Mouse (Mus musculus) heart, adult 2 months (tissue): ENCODE measurements around the gene Olfr105-ps. TPM values are rescaled to one million over a fixed set of nuclear protein-coding genes. Genes with fewer than 3 reads are reported as not detected.

ENCODE experiments used
- DNase-seq, 2 experiments: peaks; one replicate each; pipeline ENCODE4 v3.0.0; 2021
- H3K27ac ChIP-seq: fragments of 200-600 bp; 2 replicates; pipeline ENCODE4 v1.8.1; 2022
- H3K27me3 ChIP-seq: fragments of 200-500 bp; 2 replicates; pipeline ENCODE4 v1.6.1; 2012; ENCODE audit warnings: mild to moderate bottlenecking, low read length, inconsistent platforms, mixed read lengths; ENCODE audit not compliant: control insufficient read depth, insufficient read depth
- H3K36me3 ChIP-seq: fragments of 200-500 bp; 2 replicates; pipeline ENCODE4 v1.6.1; 2012; ENCODE audit warnings: low read length, inconsistent platforms; ENCODE audit not compliant: control insufficient read depth, insufficient read depth
- H3K4me1 ChIP-seq: fragments of 200-500 bp; 2 replicates; pipeline ENCODE4 v1.6.1; 2011; ENCODE audit warnings: low read length; ENCODE audit not compliant: control insufficient read depth, insufficient read depth
- H3K4me3 ChIP-seq: fragments of 200-600 bp; 2 replicates; pipeline ENCODE4 v1.8.1; 2022
- H3K79me2 ChIP-seq: fragments of 200-500 bp; replicated peaks from 2 replicates; pipeline ENCODE4 v1.6.1; 2012; ENCODE audit warnings: mild to moderate bottlenecking, inconsistent platforms, low read length, moderate library complexity, mixed read lengths; ENCODE audit not compliant: control insufficient read depth, insufficient read depth
- H3K9ac ChIP-seq: fragments of 200-500 bp; 2 replicates; pipeline ENCODE4 v1.6.1; 2012; ENCODE audit warnings: low read depth, mild to moderate bottlenecking, control low read depth, inconsistent platforms, low read length, mixed read lengths
- CTCF ChIP-seq: fragments of 200-600 bp; IDR thresholded peaks from 2 replicates; pipeline ENCODE4 v1.8.1; 2022; ENCODE audit warnings: antibody characterized with exemption, mild to moderate bottlenecking, moderate library complexity
- EP300 ChIP-seq: fragments of 200-500 bp; IDR thresholded peaks from 2 replicates; pipeline ENCODE4 v1.6.1; 2011; ENCODE audit warnings: low read depth, low read length, control low read depth; ENCODE audit not compliant: insufficient read depth
- POLR2A ChIP-seq: fragments of 200-500 bp; IDR thresholded peaks from 2 replicates; pipeline ENCODE4 v1.6.1; 2011; ENCODE audit warnings: mild to moderate bottlenecking, low read depth, low read length, control low read depth; ENCODE audit not compliant: insufficient read depth
- WGBS: fragments of 180-500 bp; shearing (Covaris S2); methylation state at CpG from one replicate; pipeline ENCODE4 v1.1.7; 2018; 5-methylcytosine and 5-hydroxymethylcytosine counted together
- intact Hi-C: fragments of 180-260 bp; cut with DNase I; formaldehyde crosslinking; loops from one replicate; pipeline ENCODE4 v1.15.1; 2025
- long read RNA-seq: library from polyadenylated mRNA; stranded (forward); transcript quantifications from one replicate; pipeline ENCODE4 v2.0.0, GENCODE M21; 2021
- polyA plus RNA-seq: library from polyadenylated mRNA; depleted of rRNA; stranded (reverse); fragments of >200 nt; gene quantifications from 2 replicates; pipeline ENCODE4 v1.2.3, GENCODE M21; 2012; rRNA removed
- total RNA-seq, 2 experiments: library from RNA; stranded (reverse); gene quantifications; 2 replicates each; pipeline ENCODE4 v1.2.3; 2021

Gene Olfr105-ps
- total RNA-seq (not detected), polyA plus RNA-seq (not detected in 2 replicates)
- long read RNA-seq, result 0 reads

- H3K9ac ChIP-seq, result no peak within 1 kb of the TSS
Observed at GRCm38 (mm10) chr17:37378733-37379132, at the start of gene Olfr105-ps. TSS of gene Olfr105-ps (plus strand) at chr17:37379033.

DNA sequence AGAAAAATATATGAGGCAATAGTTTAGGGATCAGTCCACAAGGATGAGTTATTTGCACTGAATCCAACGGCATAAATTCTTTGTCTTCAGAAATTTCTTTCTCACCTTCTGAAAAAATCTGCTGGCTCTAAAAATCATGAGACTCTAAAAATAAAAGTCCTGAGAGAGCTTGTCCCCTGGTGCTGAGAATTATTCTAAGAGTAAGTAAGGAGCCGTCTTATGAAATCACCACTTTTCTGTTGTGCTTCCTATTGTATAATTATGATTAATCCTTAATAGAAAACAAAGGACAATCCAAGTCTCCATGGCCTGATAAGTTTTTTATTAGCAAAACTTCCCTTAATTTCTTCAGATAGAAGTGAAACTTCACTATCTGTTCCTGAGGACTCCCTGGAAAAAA, 39.2 kb upstream of the Olfr105-ps start, which contains the start of gene Olfr103:
Gene Olfr103 (minus strand): TSS at position 101 of the 400 bp plus-strand sequence.
- no peaks in the 10 kb centered on the region for H3K79me2 ChIP-seq
- H3K27ac ChIP-seq, result no peak within 1 kb of the TSS
- TF ChIP-seq CTCF, result no peak
- no peaks in the 10 kb centered on the region for H3K4me1 ChIP-seq
- no peaks in the 10 kb centered on the region for H3K27me3 ChIP-seq
- no peaks in the 10 kb centered on the region for H3K36me3 ChIP-seq
- H3K4me3 ChIP-seq, result no peak within 1 kb of the TSS
- DNase-seq, result no peak
- WGBS, result 83% methylated on average over 2 of the region's 2 CpGs
- intact Hi-C loops, result no loop called here
- no peak within 1 kb of the TSS for H3K9ac ChIP-seq

More at GRCm38 (mm10) chr17:37378733-37379132, at the start of gene Olfr105-ps:
- Histone ChIP-seq H3K27ac (no peak within 1 kb of the TSS), H3K36me3 (no peaks in the 10 kb centered on the region), H3K4me1 (no peaks in the 10 kb centered on the region), H3K27me3 (no peaks in the 10 kb centered on the region), H3K4me3 (no peak within 1 kb of the TSS), H3K79me2 (no peaks in the 10 kb centered on the region)
- TF ChIP-seq POLR2A, result no peak
- no peak for TF ChIP-seq CTCF
- TF ChIP-seq EP300, result no peak
- DNase-seq, result no peak
- intact Hi-C loops, result no loop called here

- H3K4me1 ChIP-seq, result no peaks in the 10 kb centered on the region
- no peaks in the 10 kb centered on the region for H3K27me3 ChIP-seq
- no peak within 1 kb of the TSS for H3K9ac ChIP-seq
- H3K27ac ChIP-seq, result no peak within 1 kb of the TSS
- intact Hi-C loops, result no loop called here
- DNase-seq, result no peak
- no peak within 1 kb of the TSS for H3K4me3 ChIP-seq
- TF ChIP-seq EP300 (no peak), CTCF (no peak), POLR2A (no peak)
- no peaks in the 10 kb centered on the region for H3K36me3 ChIP-seq
- H3K79me2 ChIP-seq, result no peaks in the 10 kb centered on the region
Observed at GRCm38 (mm10) chr17:37359282-37359681, 19.6 kb upstream of the Olfr105-ps start, which contains the start of gene Olfr104-ps. TSS of gene Olfr104-ps (plus strand) at chr17:37359582.

DNA sequence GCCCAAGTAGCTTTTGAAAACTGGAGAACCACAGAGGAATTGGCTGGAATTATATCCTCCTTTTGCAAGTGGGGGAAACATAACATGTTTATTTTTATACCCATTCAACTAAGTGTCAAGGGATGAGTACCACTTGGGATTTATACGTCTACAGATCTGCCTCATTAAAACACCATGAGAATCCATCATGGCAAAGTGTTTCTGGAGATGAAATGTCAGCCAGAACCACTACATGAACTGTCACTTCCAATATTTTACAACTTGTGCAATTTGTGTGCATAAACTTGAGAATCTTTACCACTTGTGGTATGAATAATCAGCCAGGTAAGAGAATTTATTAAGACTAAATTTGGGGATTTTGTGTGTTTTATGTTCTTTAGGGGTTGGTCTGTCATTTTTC, 11.3 kb downstream of the Olfr105-ps start, which contains the start of gene Olfr106-ps:
Gene Olfr106-ps (plus strand): TSS at position 301 of the 400 bp plus-strand sequence.
- Histone ChIP-seq H3K79me2 (no peaks in the 10 kb centered on the region), H3K9ac (no peak within 1 kb of the TSS), H3K27ac (no peak within 1 kb of the TSS), H3K4me3 (no peak within 1 kb of the TSS), H3K4me1 (no peaks in the 10 kb centered on the region), H3K36me3 (no peaks in the 10 kb centered on the region), H3K27me3 (no peaks in the 10 kb centered on the region)
- no peak for TF ChIP-seq CTCF
- TF ChIP-seq POLR2A, result no peak
- TF ChIP-seq EP300, result no peak
- intact Hi-C loops, result no loop called here
- 45% methylated on average over 1 of the region's 1 CpGs for WGBS
- DNase-seq, result no peak

- no peak for DNase-seq
- no peaks in the 10 kb centered on the region for H3K4me1 ChIP-seq
- TF ChIP-seq POLR2A (no peak), CTCF (no peak), EP300 (no peak)
- H3K4me3 ChIP-seq, result no peak within 1 kb of the TSS
- H3K27ac ChIP-seq, result no peak within 1 kb of the TSS
- H3K27me3 ChIP-seq, result 0 out of 2 replicates have a peak, but pooled peaks cover 1% of the 10 kb centered on the region
- H3K9ac ChIP-seq, result no peak within 1 kb of the TSS
- 63% methylated on average over 3 of the region's 3 CpGs for WGBS
- H3K36me3 ChIP-seq, result no peaks in the 10 kb centered on the region
- H3K79me2 ChIP-seq, result no peaks in the 10 kb centered on the region
- intact Hi-C loops, result no loop called here
Observed at GRCm38 (mm10) chr17:37398926-37399325, 20.1 kb downstream of the Olfr105-ps start, which contains the start of gene Olfr107. TSS of gene Olfr107 (plus strand) at chr17:37399226.

DNA sequence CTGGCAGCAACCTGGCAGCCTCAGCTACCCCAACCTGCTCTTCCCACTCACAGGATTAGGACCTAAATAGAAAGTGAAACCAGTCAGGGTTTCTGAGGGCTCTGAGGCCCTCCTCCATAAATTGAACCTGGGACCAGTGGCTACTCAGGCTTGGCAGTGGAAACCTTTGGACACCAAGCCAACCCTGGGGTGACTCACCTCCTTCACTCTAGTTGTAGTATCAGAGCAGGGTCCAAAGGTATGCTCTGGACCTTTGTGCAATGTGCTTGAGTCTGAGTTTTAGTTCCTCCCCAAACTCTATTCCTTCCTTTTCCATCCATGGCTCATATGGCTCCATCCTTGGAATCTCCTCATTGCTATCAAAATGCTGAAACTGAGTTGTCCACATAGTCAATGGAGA, 34.5 kb downstream of the Olfr105-ps start:
- Histone ChIP-seq H3K9ac (no peak overlapping the region), H3K36me3 (no peaks in the 10 kb centered on the region), H3K27ac (no peak overlapping the region), H3K4me1 (no peaks in the 10 kb centered on the region), H3K79me2 (no peaks in the 10 kb centered on the region), H3K4me3 (no peak overlapping the region), H3K27me3 (no peaks in the 10 kb centered on the region)
- no peak for DNase-seq
- intact Hi-C loops, result no loop called here
- no peak for TF ChIP-seq EP300
- no peak for TF ChIP-seq CTCF
- TF ChIP-seq POLR2A, result no peak

Other genes starting within 250 kb of the Olfr105-ps start
- gene Olfr93, start 217.5 kb upstream of the Olfr105-ps start, total RNA-seq, result not detected
- not detected in 2 replicates for gene Olfr93, start 217.5 kb upstream of the Olfr105-ps start, polyA plus RNA-seq
- not detected for gene Ubd, start 185.1 kb upstream of the Olfr105-ps start, total RNA-seq
- 0.12 TPM in 1 of 2 replicates, not detected in the other for gene Ubd, start 185.1 kb upstream of the Olfr105-ps start, polyA plus RNA-seq
- gene Olfr94, start 178.0 kb upstream of the Olfr105-ps start, total RNA-seq, result not detected
- gene Olfr94, start 178.0 kb upstream of the Olfr105-ps start, polyA plus RNA-seq, result not detected in 2 replicates
- not detected for gene Olfr95, start 165.9 kb upstream of the Olfr105-ps start, total RNA-seq
- gene Olfr95, start 165.9 kb upstream of the Olfr105-ps start, polyA plus RNA-seq, result not detected in 2 replicates
- not detected for gene Olfr96, start 158.9 kb upstream of the Olfr105-ps start, total RNA-seq
- not detected in 2 replicates for gene Olfr96, start 158.9 kb upstream of the Olfr105-ps start, polyA plus RNA-seq
- not detected for gene Olfr97, start 141.7 kb upstream of the Olfr105-ps start, total RNA-seq
- not detected in 2 replicates for gene Olfr97, start 141.7 kb upstream of the Olfr105-ps start, polyA plus RNA-seq
- not detected for gene Olfr98, start 115.3 kb upstream of the Olfr105-ps start, total RNA-seq
- gene Olfr98, start 115.3 kb upstream of the Olfr105-ps start, polyA plus RNA-seq, result not detected in 2 replicates
- gene H2-M3, start 108.8 kb upstream of the Olfr105-ps start, total RNA-seq, result 1 to 10 TPM; 3.2 to 3.3 TPM
- gene H2-M3, start 108.8 kb upstream of the Olfr105-ps start, polyA plus RNA-seq, result 4.9 and 5.0 TPM in 2 replicates
- not detected for gene Olfr99, start 95.6 kb upstream of the Olfr105-ps start, total RNA-seq
- not detected in 2 replicates for gene Olfr99, start 95.6 kb upstream of the Olfr105-ps start, polyA plus RNA-seq
- not detected for gene Olfr101, start 74.7 kb upstream of the Olfr105-ps start, total RNA-seq
- not detected in 2 replicates for gene Olfr101, start 74.7 kb upstream of the Olfr105-ps start, polyA plus RNA-seq
- not detected for gene Olfr102, start 62.0 kb upstream of the Olfr105-ps start, total RNA-seq
- not detected in 2 replicates for gene Olfr102, start 62.0 kb upstream of the Olfr105-ps start, polyA plus RNA-seq
- gene Olfr103, start 39.3 kb upstream of the Olfr105-ps start, total RNA-seq, result not detected
- not detected in 2 replicates for gene Olfr103, start 39.3 kb upstream of the Olfr105-ps start, polyA plus RNA-seq
- gene Olfr104-ps, start 19.5 kb upstream of the Olfr105-ps start, total RNA-seq, result not detected
- not detected in 2 replicates for gene Olfr104-ps, start 19.5 kb upstream of the Olfr105-ps start, polyA plus RNA-seq
- gene Olfr106-ps, start 11.4 kb downstream of the Olfr105-ps start, total RNA-seq, result not detected
- gene Olfr106-ps, start 11.4 kb downstream of the Olfr105-ps start, polyA plus RNA-seq, result not detected in 2 replicates
- gene Olfr107, start 20.2 kb downstream of the Olfr105-ps start, total RNA-seq, result not detected
- not detected in 2 replicates for gene Olfr107, start 20.2 kb downstream of the Olfr105-ps start, polyA plus RNA-seq
- not detected for gene Olfr108, start 66.4 kb downstream of the Olfr105-ps start, total RNA-seq
- gene Olfr108, start 66.4 kb downstream of the Olfr105-ps start, polyA plus RNA-seq, result not detected in 2 replicates
- not detected for gene Olfr109, start 79.9 kb downstream of the Olfr105-ps start, total RNA-seq
- gene Olfr109, start 79.9 kb downstream of the Olfr105-ps start, polyA plus RNA-seq, result not detected in 2 replicates
- gene H2-M2, start 104.5 kb downstream of the Olfr105-ps start, total RNA-seq, result not detected
- 0.10 TPM in 1 of 2 replicates, not detected in the other for gene H2-M2, start 104.5 kb downstream of the Olfr105-ps start, polyA plus RNA-seq
- not detected for gene Olfr110, start 113.4 kb downstream of the Olfr105-ps start, total RNA-seq
- not detected in 2 replicates for gene Olfr110, start 113.4 kb downstream of the Olfr105-ps start, polyA plus RNA-seq
- gene Olfr111, start 129.0 kb downstream of the Olfr105-ps start, total RNA-seq, result not detected
- gene Olfr111, start 129.0 kb downstream of the Olfr105-ps start, polyA plus RNA-seq, result 0.12 TPM in 1 of 2 replicates, not detected in the other
- gene Olfr112, start 190.4 kb downstream of the Olfr105-ps start, total RNA-seq, result not detected
- not detected in 2 replicates for gene Olfr112, start 190.4 kb downstream of the Olfr105-ps start, polyA plus RNA-seq
- gene Olfr113, start 198.6 kb downstream of the Olfr105-ps start, total RNA-seq, result not detected
- gene Olfr113, start 198.6 kb downstream of the Olfr105-ps start, polyA plus RNA-seq, result not detected in 2 replicates
- gene Olfr114, start 213.7 kb downstream of the Olfr105-ps start, total RNA-seq, result not detected
- gene Olfr114, start 213.7 kb downstream of the Olfr105-ps start, polyA plus RNA-seq, result not detected in 2 replicates
- gene Olfr115, start 248.1 kb downstream of the Olfr105-ps start, total RNA-seq, result not detected
- not detected in 2 replicates for gene Olfr115, start 248.1 kb downstream of the Olfr105-ps start, polyA plus RNA-seq
- gene Olfr116, start 248.2 kb downstream of the Olfr105-ps start, total RNA-seq, result not detected
- not detected in 2 replicates for gene Olfr116, start 248.2 kb downstream of the Olfr105-ps start, polyA plus RNA-seq